Mouse (Mus musculus): ENCODE measurements around the gene Tas2r135.

Gene Tas2r135

DNA sequence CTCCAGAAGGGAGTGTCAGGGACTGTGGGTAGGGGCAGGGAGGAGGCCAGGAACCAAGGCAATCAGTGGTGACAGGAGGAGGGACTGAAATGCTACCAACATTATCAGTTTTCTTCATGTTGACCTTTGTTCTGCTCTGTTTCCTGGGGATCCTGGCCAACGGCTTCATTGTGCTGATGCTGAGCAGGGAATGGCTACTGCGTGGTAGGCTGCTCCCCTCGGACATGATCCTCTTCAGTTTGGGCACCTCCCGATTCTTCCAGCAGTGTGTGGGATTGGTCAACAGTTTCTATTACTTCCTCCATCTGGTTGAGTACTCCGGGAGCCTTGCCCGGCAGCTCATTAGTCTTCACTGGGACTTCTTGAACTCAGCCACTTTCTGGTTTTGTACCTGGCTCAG lies 29.2 kb downstream of the Tas2r135 start, which contains the start of gene Tas2r126:
TSS of gene Tas2r126 (plus strand) at position 90 of the 400 bp plus-strand sequence.
- no peak for DNase-seq (ENCODE audit: low spot score in 2 of 2)

DNA sequence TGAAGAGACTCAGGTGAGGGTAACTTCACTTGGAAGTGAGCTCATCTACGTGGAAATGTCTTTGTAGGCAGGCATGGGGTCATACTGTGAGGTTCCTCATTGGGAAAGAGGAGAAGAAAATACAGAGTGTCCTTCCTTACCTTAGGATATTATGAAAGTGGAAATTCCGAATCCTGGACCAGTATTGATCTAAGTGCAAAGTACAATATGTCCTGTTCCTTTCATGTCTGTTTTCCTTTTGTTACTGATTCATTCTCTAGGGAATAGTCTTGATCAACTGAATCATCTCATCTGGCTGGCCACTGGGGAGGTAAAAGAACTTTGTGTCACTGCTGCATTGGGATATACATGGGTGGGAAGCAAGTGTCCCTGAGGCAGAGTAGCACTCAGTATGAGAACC lies 30.3 kb downstream of the Tas2r135 start:
- no peak for DNase-seq (ENCODE audit: low spot score in 2 of 2)

- DNase-seq (ENCODE audit: low spot score in 2 of 2), result no peak
Observed at GRCm38 (mm10) chr6:42441395-42441794, 36.2 kb downstream of the Tas2r135 start.

GRCm38 (mm10) chr6:42444491-42444890 lies 39.3 kb downstream of the Tas2r135 start:
- DNase-seq (ENCODE audit: low spot score in 2 of 2), result no peak

GRCm38 (mm10) chr6:42447381-42447780 lies 42.1 kb downstream of the Tas2r135 start:
- DNase-seq (ENCODE audit: low spot score in 2 of 2), result no peak
